Mouse (Mus musculus): ENCODE results near the gene Arrdc5. TPM values are rescaled to one million over a fixed set of nuclear protein-coding genes. Genes with fewer than 3 reads are reported as not detected.

Arrdc5 gene
- polyA plus RNA-seq, 1 experiment from 2014 or later, result not detected

- Histone ChIP-seq H3K27me3 (ENCODE audit: insufficient read depth, low read length) (no peaks in the 10 kb centered on the region), H3K36me3 (ENCODE audit: insufficient read depth) (peaks cover 40% of the 10 kb centered on the region), H3K4me1 (ENCODE audit: insufficient read depth) (no peaks in the 10 kb centered on the region; the same call in 1 of the 2 replicates), H3K9ac (no peak overlapping the region), H3K27ac (ENCODE audit: low read depth) (no peak overlapping the region), H3K4me3 (ENCODE audit: low read depth, low read length) (no peak overlapping the region), H3K9me3 (ENCODE audit: low read depth, low read length) (no peaks in the 10 kb centered on the region), H3K4me2 (no peak overlapping the region)
- no peak for TF ChIP-seq CTCF (IDR thresholded peaks at IDR 0.05; ENCODE audit: low read depth)
- no peak for ATAC-seq (ENCODE audit: insufficient read depth)
- WGBS, result 79% methylated on average over 12 of the region's 12 CpGs
- DNase-seq, result no peak
Measured at GRCm38 (mm10) chr17:56271609-56272253, 28.4 kb downstream of the Arrdc5 start.

DNA sequence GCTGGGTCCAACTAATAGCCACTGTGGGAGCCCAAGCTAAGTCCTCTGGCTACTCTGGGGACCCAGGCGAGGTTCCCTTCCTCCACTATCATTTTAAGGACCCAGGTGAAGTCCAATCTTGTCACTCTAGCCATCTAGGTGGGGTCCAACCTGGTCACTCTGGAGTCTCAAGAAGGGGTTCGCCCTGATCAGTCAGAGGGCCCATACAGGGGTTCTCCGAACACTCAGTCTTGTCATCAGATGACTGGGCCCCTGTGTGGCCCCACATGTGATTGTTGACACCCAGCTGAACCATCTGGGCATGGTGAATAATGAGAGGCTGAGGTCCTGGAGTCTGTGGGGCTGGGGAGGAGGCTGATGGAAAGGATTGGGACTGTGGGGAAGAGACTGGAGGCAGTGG is 30.3 kb downstream of the Arrdc5 start:
- H3K36me3 ChIP-seq (ENCODE audit: insufficient read depth), result peaks cover 40% of the 10 kb centered on the region
- DNase-seq (no peak), ATAC-seq (ENCODE audit: insufficient read depth) (peak; percentile 18; the same call in 1 of the 2 replicates)
- WGBS, result 73% methylated on average over 3 of the region's 3 CpGs
- H3K9me3 ChIP-seq (ENCODE audit: low read depth, low read length), result no peaks in the 10 kb centered on the region
- peak overlapping the region; percentile 69 for H3K4me2 ChIP-seq
- H3K27ac ChIP-seq (ENCODE audit: low read depth), result no peak overlapping the region
- H3K9ac ChIP-seq, result no peak overlapping the region
- H3K4me3 ChIP-seq (ENCODE audit: low read depth, low read length), result peak overlapping the region; percentile 39
- H3K4me1 ChIP-seq (ENCODE audit: insufficient read depth), result no peaks in the 10 kb centered on the region; the same call in 1 of the 2 replicates
- H3K27me3 ChIP-seq (ENCODE audit: insufficient read depth, low read length), result no peaks in the 10 kb centered on the region
- TF ChIP-seq CTCF (IDR thresholded peaks at IDR 0.05; ENCODE audit: low read depth), result no peak

DNA sequence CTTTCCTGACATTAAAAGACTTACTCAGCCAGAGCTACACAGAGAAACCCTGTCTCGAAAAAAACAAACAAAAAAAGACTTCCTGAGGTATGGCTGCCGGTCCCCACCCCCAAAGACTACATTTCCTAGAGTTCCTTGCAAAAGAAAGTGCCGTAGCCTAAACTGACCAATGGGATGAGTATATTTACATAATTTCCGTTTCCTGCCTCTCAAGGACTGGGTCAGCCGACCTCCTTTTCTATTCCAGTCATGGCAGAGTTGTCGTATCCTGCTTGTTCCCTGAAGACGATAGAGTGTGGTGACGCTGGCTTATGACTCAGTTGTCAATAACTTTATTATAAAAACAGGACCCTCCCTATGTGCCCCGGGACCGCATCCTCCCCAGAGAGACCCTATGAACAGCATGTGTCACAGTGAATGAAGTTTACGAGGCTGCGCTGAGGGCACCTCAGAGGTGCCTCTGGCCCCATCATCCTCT is 30.9 kb downstream of the Arrdc5 start:
- H3K27me3 ChIP-seq (ENCODE audit: insufficient read depth, low read length), result no peaks in the 10 kb centered on the region
- DNase-seq (peak; percentile 92), ATAC-seq (ENCODE audit: insufficient read depth) (peak; percentile 85)
- no peaks in the 10 kb centered on the region; the same call in 1 of the 2 replicates for H3K4me1 ChIP-seq (ENCODE audit: insufficient read depth)
- no peaks in the 10 kb centered on the region for H3K9me3 ChIP-seq (ENCODE audit: low read depth, low read length)
- H3K36me3 ChIP-seq (ENCODE audit: insufficient read depth), result peaks cover 43% of the 10 kb centered on the region
- 16% methylated on average over 12 of the region's 12 CpGs for WGBS
- H3K9ac ChIP-seq, result peak overlapping the region; percentile 43
- peak overlapping the region; percentile 78 for H3K27ac ChIP-seq (ENCODE audit: low read depth)
- TF ChIP-seq CTCF (IDR thresholded peaks at IDR 0.05; ENCODE audit: low read depth), result no peak
- H3K4me2 ChIP-seq, result peak overlapping the region; percentile 69
- H3K4me3 ChIP-seq (ENCODE audit: low read depth, low read length), result peak overlapping the region; percentile 39

- H3K4me2 ChIP-seq, result no peak overlapping the region
- H3K9ac ChIP-seq, result no peak overlapping the region
- ATAC-seq (ENCODE audit: insufficient read depth) (no peak), DNase-seq (no peak)
- H3K36me3 ChIP-seq (ENCODE audit: insufficient read depth), result peaks cover 41% of the 10 kb centered on the region
- no peaks in the 10 kb centered on the region for H3K9me3 ChIP-seq (ENCODE audit: low read depth, low read length)
- H3K27me3 ChIP-seq (ENCODE audit: insufficient read depth, low read length), result no peaks in the 10 kb centered on the region
- TF ChIP-seq CTCF (IDR thresholded peaks at IDR 0.05; ENCODE audit: low read depth), result no peak
- 62% methylated on average over 3 of the region's 3 CpGs for WGBS
- H3K27ac ChIP-seq (ENCODE audit: low read depth), result no peak overlapping the region
- no peak overlapping the region for H3K4me3 ChIP-seq (ENCODE audit: low read depth, low read length)
- no peaks in the 10 kb centered on the region; the same call in 1 of the 2 replicates for H3K4me1 ChIP-seq (ENCODE audit: insufficient read depth)
Measured at GRCm38 (mm10) chr17:56266271-56266670, 33.8 kb downstream of the Arrdc5 start.

- TF ChIP-seq CTCF (IDR thresholded peaks at IDR 0.05; ENCODE audit: low read depth), result no peak
- Histone ChIP-seq H3K27me3 (ENCODE audit: insufficient read depth, low read length) (no peaks in the 10 kb centered on the region), H3K9me3 (ENCODE audit: low read depth, low read length) (no peaks in the 10 kb centered on the region), H3K27ac (ENCODE audit: low read depth) (no peak overlapping the region), H3K4me3 (ENCODE audit: low read depth, low read length) (no peak overlapping the region), H3K9ac (no peak overlapping the region), H3K4me1 (ENCODE audit: insufficient read depth) (no peaks in the 10 kb centered on the region; the same call in 1 of the 2 replicates), H3K36me3 (ENCODE audit: insufficient read depth) (peaks cover 41% of the 10 kb centered on the region), H3K4me2 (no peak overlapping the region)
- DNase-seq (no peak), ATAC-seq (ENCODE audit: insufficient read depth) (no peak)
- 76% methylated on average over 3 of the region's 3 CpGs for WGBS
Measured at GRCm38 (mm10) chr17:56265869-56266268, 34.2 kb downstream of the Arrdc5 start.

DNA sequence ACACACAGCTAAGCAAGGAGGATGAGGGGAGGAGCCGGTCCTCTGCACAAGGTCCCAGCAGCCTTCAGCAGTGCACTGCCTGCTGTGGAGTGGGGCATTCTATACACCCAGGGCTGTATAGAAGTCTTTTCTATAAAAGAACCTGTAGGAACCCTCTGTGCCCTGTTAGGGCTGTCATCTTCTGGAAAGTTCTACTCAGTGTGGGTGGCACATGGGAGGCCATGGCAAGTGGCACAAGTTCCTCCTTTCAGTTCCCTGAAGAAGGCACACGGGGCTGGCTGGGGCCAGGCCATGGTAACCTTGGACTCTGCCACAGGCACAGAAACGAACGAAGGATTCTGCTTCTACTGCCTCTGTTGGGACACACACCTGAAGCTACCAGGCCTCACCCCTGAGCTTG is 35.1 kb downstream of the Arrdc5 start:
- ATAC-seq (ENCODE audit: insufficient read depth) (no peak), DNase-seq (no peak)
- no peak overlapping the region for H3K4me2 ChIP-seq
- H3K4me3 ChIP-seq (ENCODE audit: low read depth, low read length), result no peak overlapping the region
- WGBS, result 88% methylated on average over 4 of the region's 4 CpGs
- H3K9me3 ChIP-seq (ENCODE audit: low read depth, low read length), result no peaks in the 10 kb centered on the region
- H3K9ac ChIP-seq, result no peak overlapping the region
- H3K4me1 ChIP-seq (ENCODE audit: insufficient read depth), result no peaks in the 10 kb centered on the region; the same call in 1 of the 2 replicates
- H3K27me3 ChIP-seq (ENCODE audit: insufficient read depth, low read length), result no peaks in the 10 kb centered on the region
- no peak overlapping the region for H3K27ac ChIP-seq (ENCODE audit: low read depth)
- no peak for TF ChIP-seq CTCF (IDR thresholded peaks at IDR 0.05; ENCODE audit: low read depth)
- peaks cover 41% of the 10 kb centered on the region for H3K36me3 ChIP-seq (ENCODE audit: insufficient read depth)

DNA sequence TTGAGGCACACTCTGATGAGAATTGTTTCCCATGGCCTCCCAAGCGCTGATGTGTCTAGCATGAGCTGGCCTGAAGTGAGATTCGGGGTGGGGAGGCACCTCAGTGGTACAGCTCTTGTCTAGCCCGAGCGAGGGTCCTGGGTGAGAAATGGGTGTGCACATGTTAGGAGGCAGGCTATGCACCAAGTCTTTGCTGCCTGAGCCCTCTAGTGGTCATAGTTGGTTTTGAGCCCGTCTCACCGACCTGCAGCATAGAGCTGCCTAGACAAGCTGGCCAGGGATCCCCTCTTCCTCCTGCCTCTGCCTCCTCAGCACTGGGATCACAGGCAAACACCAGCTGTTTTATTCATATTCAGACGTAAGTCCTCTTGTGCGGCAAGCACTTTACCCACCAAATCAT is 36.1 kb downstream of the Arrdc5 start:
- no peaks in the 10 kb centered on the region for H3K27me3 ChIP-seq (ENCODE audit: insufficient read depth, low read length)
- H3K36me3 ChIP-seq (ENCODE audit: insufficient read depth), result peaks cover 47% of the 10 kb centered on the region
- no peak overlapping the region for H3K27ac ChIP-seq (ENCODE audit: low read depth)
- 23% methylated on average over 8 of the region's 8 CpGs for WGBS
- no peak overlapping the region for H3K4me2 ChIP-seq
- H3K4me3 ChIP-seq (ENCODE audit: low read depth, low read length), result no peak overlapping the region
- H3K9ac ChIP-seq, result no peak overlapping the region
- H3K9me3 ChIP-seq (ENCODE audit: low read depth, low read length), result no peaks in the 10 kb centered on the region
- DNase-seq, result peak; percentile 91
- H3K4me1 ChIP-seq (ENCODE audit: insufficient read depth), result no peaks in the 10 kb centered on the region; the same call in 1 of the 2 replicates
- peak; percentile 89 for TF ChIP-seq CTCF (IDR thresholded peaks at IDR 0.05; ENCODE audit: low read depth)
- peak; percentile 59 for ATAC-seq (ENCODE audit: insufficient read depth)

Measured in lung, embryonic 14.5 days (tissue).